Mouse (Mus musculus) embryonic fibroblast, embryonic 13.5 days (primary cell): ENCODE results near the gene Mrpl9. TPM values are rescaled to one million over a fixed set of nuclear protein-coding genes. Genes with fewer than 3 reads are reported as not detected.
A peak's percentile ranks its signal among the peaks of the same experiment; 100 is the strongest.

ENCODE experiments used
- H3K27ac ChIP-seq: 2 replicates; pipeline ENCODE4 v1.5.1; 2012; ENCODE audit warnings: low read length, control low read depth, inconsistent platforms; ENCODE audit not compliant: insufficient read depth
- H3K4me1 ChIP-seq: 2 replicates; pipeline ENCODE4 v1.6.1; 2011; ENCODE audit warnings: low read length; ENCODE audit not compliant: control insufficient read depth, insufficient read depth
- H3K4me3 ChIP-seq: 2 replicates; pipeline ENCODE4 v1.5.1; 2011; ENCODE audit warnings: mild to moderate bottlenecking, control low read depth, low read length; ENCODE audit not compliant: insufficient read depth
- CTCF ChIP-seq: IDR thresholded peaks from 2 replicates; pipeline ENCODE4 v1.5.1; 2011; ENCODE audit warnings: mild to moderate bottlenecking, control low read depth, low read length, moderate library complexity, borderline replicate concordance; ENCODE audit not compliant: insufficient read depth
- POLR2A ChIP-seq: IDR thresholded peaks from 2 replicates; pipeline ENCODE4 v1.6.1; 2011; ENCODE audit warnings: low read depth, mild to moderate bottlenecking, control low read depth, low read length, moderate library complexity
- polyA plus RNA-seq: library from polyadenylated mRNA; stranded (reverse); fragments of >200 nt; gene quantifications from 2 replicates; pipeline ENCODE4 v1.2.4, GENCODE M21; 2011; ENCODE audit warnings: low read depth; ENCODE audit not compliant: missing spikeins, insufficient read length

Mrpl9 gene
- 28.6 and 31.1 TPM in 2 replicates for polyA plus RNA-seq

GRCm38 (mm10) chr3:94442951-94443596 lies at the start of gene Mrpl9:
Gene Mrpl9, plus strand, starts transcription at chr3:94443318.
- peak within 1 kb of the TSS; percentile 98 for H3K4me3 ChIP-seq
- TF ChIP-seq CTCF = no peak
- TF ChIP-seq POLR2A = peak; percentile 93
- H3K4me1 ChIP-seq = peaks cover 5% of the 10 kb centered on the region; the same call in 1 of the 2 replicates
- H3K27ac ChIP-seq = no peak within 1 kb of the TSS

DNA sequence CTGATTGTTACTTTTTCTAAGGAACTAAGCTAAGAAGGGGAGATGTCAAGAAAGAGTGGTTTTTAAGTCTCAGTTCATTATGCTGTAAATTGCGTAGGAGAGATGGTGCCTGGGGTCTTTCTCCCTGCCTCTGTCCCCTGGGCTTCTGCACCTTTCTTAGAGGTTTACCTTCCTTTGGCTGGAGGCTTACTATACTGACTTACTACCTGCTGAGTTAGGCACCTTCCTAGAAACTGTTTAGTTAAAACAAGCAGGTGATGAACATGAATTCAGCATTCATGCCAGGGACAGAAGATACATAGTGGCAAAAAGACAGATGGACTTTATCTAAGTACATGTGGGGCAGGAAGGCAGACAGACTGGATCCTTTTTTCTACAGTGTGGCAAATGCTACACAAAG lies 46.8 kb upstream of the Mrpl9 start:
- no peak overlapping the region for H3K27ac ChIP-seq
- H3K4me3 ChIP-seq = no peak overlapping the region
- H3K4me1 ChIP-seq = no peaks in the 10 kb centered on the region
- TF ChIP-seq CTCF (no peak), POLR2A (no peak)

GRCm38 (mm10) chr3:94396851-94397250 lies 46.3 kb upstream of the Mrpl9 start:
- no peak for TF ChIP-seq CTCF
- TF ChIP-seq POLR2A = no peak
- Histone ChIP-seq H3K4me3 (no peak overlapping the region), H3K27ac (no peak overlapping the region), H3K4me1 (no peaks in the 10 kb centered on the region)

DNA sequence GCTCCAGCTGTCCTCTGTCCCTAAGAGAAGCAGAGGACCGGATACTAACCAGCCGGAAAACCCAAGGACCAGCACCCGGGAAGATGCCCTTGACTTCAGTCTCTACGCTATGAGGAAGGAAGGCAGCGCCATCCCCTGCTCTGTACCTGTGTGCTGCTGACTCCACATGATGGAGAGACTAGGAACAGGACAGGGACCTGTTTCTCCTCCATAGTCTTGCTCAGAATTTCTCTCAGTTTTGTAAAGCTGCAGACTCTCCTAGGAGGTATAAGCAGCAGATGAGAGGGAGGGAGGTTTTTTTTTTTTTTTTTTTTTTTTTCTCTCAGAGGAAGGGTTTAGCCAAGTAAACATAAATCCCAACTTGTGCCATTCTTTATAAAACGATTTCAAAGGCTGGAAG lies 44.9 kb upstream of the Mrpl9 start, which contains the start of gene Lingo4:
Lingo4 (plus strand) TSS at position 301 of the 400 bp plus-strand sequence.
- Histone ChIP-seq H3K4me1 (no peaks in the 10 kb centered on the region), H3K4me3 (peak within 1 kb of the TSS; percentile 14; the same call in 1 of the 2 replicates), H3K27ac (no peak within 1 kb of the TSS)
- no peak for TF ChIP-seq POLR2A
- no peak for TF ChIP-seq CTCF

DNA sequence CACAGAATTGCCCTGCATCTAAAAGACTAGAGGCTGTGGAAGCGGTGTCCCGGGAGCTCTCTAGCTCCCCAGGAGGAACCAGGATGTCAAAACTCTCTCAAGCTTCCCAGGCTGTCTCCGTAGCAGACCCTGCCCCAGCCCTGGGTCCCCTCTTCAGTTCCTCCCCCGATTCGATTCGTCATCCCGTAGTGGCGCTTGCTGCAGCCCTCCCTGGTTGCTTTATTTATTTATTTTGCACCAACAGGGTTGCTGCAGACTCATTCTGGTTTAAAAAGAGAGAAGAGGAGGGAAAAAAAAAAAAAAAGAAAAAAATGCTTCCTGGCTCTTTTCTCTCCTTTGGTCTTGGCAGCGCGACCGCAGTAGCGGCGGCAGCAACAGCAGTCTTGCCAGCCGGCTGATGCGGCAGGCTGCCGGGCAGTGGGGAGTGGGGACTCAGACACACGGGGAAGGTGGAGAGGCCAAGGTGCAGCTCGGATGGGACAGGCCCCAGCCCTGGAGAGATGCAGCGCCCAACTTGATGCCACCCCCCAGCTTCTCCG lies 44.1 kb upstream of the Mrpl9 start:
- 0 out of 2 replicates have a peak, but pooled peaks cover under 1% of the 10 kb centered on the region for H3K4me1 ChIP-seq
- TF ChIP-seq CTCF (no peak), POLR2A (no peak)
- H3K27ac ChIP-seq = no peak overlapping the region
- H3K4me3 ChIP-seq = peak overlapping the region; percentile 14; the same call in 1 of the 2 replicates

- H3K4me1 ChIP-seq = peaks cover 5% of the 10 kb centered on the region; the same call in 1 of the 2 replicates
- TF ChIP-seq CTCF = no peak
- TF ChIP-seq POLR2A = no peak
- H3K4me3 ChIP-seq = no peak overlapping the region
- H3K27ac ChIP-seq = no peak overlapping the region
Observed at GRCm38 (mm10) chr3:94399663-94400310, 43.3 kb upstream of the Mrpl9 start.

- Histone ChIP-seq H3K27ac (no peak overlapping the region), H3K4me1 (peaks cover 5% of the 10 kb centered on the region; the same call in 1 of the 2 replicates), H3K4me3 (no peak overlapping the region)
- TF ChIP-seq CTCF = no peak
- TF ChIP-seq POLR2A = no peak
Observed at GRCm38 (mm10) chr3:94402451-94402850, 40.7 kb upstream of the Mrpl9 start.

GRCm38 (mm10) chr3:94404366-94405054 lies 38.6 kb upstream of the Mrpl9 start:
- TF ChIP-seq CTCF = no peak
- Histone ChIP-seq H3K4me1 (peaks cover 5% of the 10 kb centered on the region; the same call in 1 of the 2 replicates), H3K4me3 (no peak overlapping the region)

GRCm38 (mm10) chr3:94405561-94405960 lies 37.6 kb upstream of the Mrpl9 start:
- TF ChIP-seq POLR2A = no peak
- Histone ChIP-seq H3K4me1 (peaks cover 5% of the 10 kb centered on the region; the same call in 1 of the 2 replicates), H3K27ac (no peak overlapping the region), H3K4me3 (no peak overlapping the region)

More at GRCm38 (mm10) chr3:94404366-94405054, 38.6 kb upstream of the Mrpl9 start:
- H3K27ac ChIP-seq = no peak overlapping the region

DNA sequence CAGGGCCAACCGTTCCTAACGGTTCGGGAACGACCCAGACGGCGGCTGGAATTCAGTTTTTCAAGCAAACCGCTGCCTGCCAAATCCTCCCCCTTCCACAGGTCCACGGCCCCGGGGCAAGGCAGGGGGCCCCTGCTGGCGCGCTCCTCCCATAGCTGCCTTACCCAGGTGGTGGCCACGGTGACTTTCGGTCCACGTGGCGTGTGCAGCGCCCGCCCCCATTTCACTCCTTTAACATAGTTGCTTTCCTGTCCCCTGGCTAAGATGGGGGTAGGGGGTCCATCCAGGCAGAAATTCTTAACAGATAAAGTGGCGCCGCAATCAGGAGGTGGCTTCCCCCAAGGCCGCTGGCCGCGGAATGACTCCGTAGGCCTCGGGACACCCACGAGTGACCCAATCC lies 30.6 kb upstream of the Mrpl9 start:
- Histone ChIP-seq H3K4me3 (peak overlapping the region; percentile 48), H3K4me1 (no peaks in the 10 kb centered on the region), H3K27ac (no peak overlapping the region)
- no peak for TF ChIP-seq POLR2A
- TF ChIP-seq CTCF = no peak
